Mouse (Mus musculus): ENCODE data around the gene Irak3.

The Irak3 gene

GRCm38 (mm10) chr10:120193255-120193654, 8.7 kb downstream of the Irak3 start:
- Histone ChIP-seq H3K4me3 (replicated peaks; ENCODE audit: low read length) (0 out of 2 replicates have a peak overlapping the region, but pooled peaks have one; percentile 7), H3K36me3 (ENCODE audit: insufficient read depth, low read length) (no peaks in the 10 kb centered on the region), H3K27me3 (ENCODE audit: insufficient read depth, low read length) (no peaks in the 10 kb centered on the region), H3K9me3 (ENCODE audit: low read length) (no peaks in the 10 kb centered on the region), H3K4me1 (replicated peaks; ENCODE audit: low read depth, low read length) (peaks cover 38% of the 10 kb centered on the region)
- no peak for TF ChIP-seq NANOG (IDR thresholded peaks at IDR 0.05; ENCODE audit: borderline replicate concordance, low read length)
- TF ChIP-seq POU5F1 (IDR thresholded peaks at IDR 0.05; ENCODE audit: borderline replicate concordance, low read length) = no peak
- TF ChIP-seq CTCF (conservative IDR thresholded peaks at IDR 0.05; ENCODE audit: low read length) = no peak

GRCm38 (mm10) chr10:120192278-120192677, 9.7 kb downstream of the Irak3 start:
- Histone ChIP-seq H3K9me3 (ENCODE audit: low read length) (no peaks in the 10 kb centered on the region), H3K4me1 (replicated peaks; ENCODE audit: low read depth, low read length) (peaks cover 33% of the 10 kb centered on the region), H3K4me3 (replicated peaks; ENCODE audit: low read length) (no peak overlapping the region), H3K27me3 (ENCODE audit: insufficient read depth, low read length) (no peaks in the 10 kb centered on the region), H3K36me3 (ENCODE audit: insufficient read depth, low read length) (no peaks in the 10 kb centered on the region)
- TF ChIP-seq POU5F1 (IDR thresholded peaks at IDR 0.05; ENCODE audit: borderline replicate concordance, low read length) (no peak), NANOG (IDR thresholded peaks at IDR 0.05; ENCODE audit: borderline replicate concordance, low read length) (no peak), CTCF (conservative IDR thresholded peaks at IDR 0.05; ENCODE audit: low read length) (no peak)

DNA sequence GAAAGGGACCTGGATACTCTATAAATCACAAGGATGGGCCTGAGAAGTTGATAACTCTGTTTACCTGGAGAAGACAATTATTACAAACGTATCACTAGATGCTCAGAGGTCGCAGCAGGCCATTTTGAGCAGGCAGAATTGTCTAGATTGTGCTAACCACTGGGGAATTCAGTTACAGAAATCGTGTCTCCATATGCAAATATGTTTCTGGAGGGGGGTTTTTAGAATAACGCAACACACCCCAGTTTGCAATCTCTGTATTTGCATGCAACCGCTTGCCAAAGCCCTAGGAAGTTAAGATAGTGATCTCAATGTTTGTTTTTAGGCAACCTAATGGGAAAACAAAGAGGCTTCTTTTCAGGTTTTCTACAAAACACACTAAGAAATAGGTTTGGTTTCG, 10.8 kb downstream of the Irak3 start:
- peaks cover 30% of the 10 kb centered on the region for H3K4me1 ChIP-seq (replicated peaks; ENCODE audit: low read depth, low read length)
- no peak overlapping the region for H3K4me3 ChIP-seq (replicated peaks; ENCODE audit: low read length)
- no peak for TF ChIP-seq NANOG (IDR thresholded peaks at IDR 0.05; ENCODE audit: borderline replicate concordance, low read length)
- H3K36me3 ChIP-seq (ENCODE audit: insufficient read depth, low read length) = no peaks in the 10 kb centered on the region
- H3K9me3 ChIP-seq (ENCODE audit: low read length) = no peaks in the 10 kb centered on the region; the same call in 1 of the 2 replicates
- no peaks in the 10 kb centered on the region for H3K27me3 ChIP-seq (ENCODE audit: insufficient read depth, low read length)

- Histone ChIP-seq H3K36me3 (ENCODE audit: insufficient read depth, low read length) (no peaks in the 10 kb centered on the region), H3K4me3 (replicated peaks; ENCODE audit: low read length) (no peak overlapping the region), H3K4me1 (replicated peaks; ENCODE audit: low read depth, low read length) (peaks cover 30% of the 10 kb centered on the region), H3K27me3 (ENCODE audit: insufficient read depth, low read length) (no peaks in the 10 kb centered on the region), H3K9me3 (ENCODE audit: low read length) (no peaks in the 10 kb centered on the region; the same call in 1 of the 2 replicates)
- no peak for TF ChIP-seq NANOG (IDR thresholded peaks at IDR 0.05; ENCODE audit: borderline replicate concordance, low read length)
- no peak for TF ChIP-seq CTCF (conservative IDR thresholded peaks at IDR 0.05; ENCODE audit: low read length)
- no peak for TF ChIP-seq POU5F1 (IDR thresholded peaks at IDR 0.05; ENCODE audit: borderline replicate concordance, low read length)
Observed at GRCm38 (mm10) chr10:120189782-120190181, 12.1 kb downstream of the Irak3 start.

GRCm38 (mm10) chr10:120189276-120189675, 12.7 kb downstream of the Irak3 start:
- H3K36me3 ChIP-seq (ENCODE audit: insufficient read depth, low read length) = no peaks in the 10 kb centered on the region
- H3K4me3 ChIP-seq (replicated peaks; ENCODE audit: low read length) = no peak overlapping the region
- H3K9me3 ChIP-seq (ENCODE audit: low read length) = no peaks in the 10 kb centered on the region; the same call in 1 of the 2 replicates
- no peaks in the 10 kb centered on the region for H3K27me3 ChIP-seq (ENCODE audit: insufficient read depth, low read length)
- TF ChIP-seq CTCF (conservative IDR thresholded peaks at IDR 0.05; ENCODE audit: low read length) (no peak), NANOG (IDR thresholded peaks at IDR 0.05; ENCODE audit: borderline replicate concordance, low read length) (no peak), POU5F1 (IDR thresholded peaks at IDR 0.05; ENCODE audit: borderline replicate concordance, low read length) (no peak)
- H3K4me1 ChIP-seq (replicated peaks; ENCODE audit: low read depth, low read length) = peaks cover 30% of the 10 kb centered on the region

GRCm38 (mm10) chr10:120188513-120188912, 13.4 kb downstream of the Irak3 start:
- Histone ChIP-seq H3K27me3 (ENCODE audit: insufficient read depth, low read length) (no peaks in the 10 kb centered on the region), H3K4me1 (replicated peaks; ENCODE audit: low read depth, low read length) (peaks cover 30% of the 10 kb centered on the region), H3K36me3 (ENCODE audit: insufficient read depth, low read length) (no peaks in the 10 kb centered on the region), H3K4me3 (replicated peaks; ENCODE audit: low read length) (no peak overlapping the region), H3K9me3 (ENCODE audit: low read length) (no peaks in the 10 kb centered on the region; the same call in 1 of the 2 replicates)
- no peak for TF ChIP-seq CTCF (conservative IDR thresholded peaks at IDR 0.05; ENCODE audit: low read length)
- no peak for TF ChIP-seq POU5F1 (IDR thresholded peaks at IDR 0.05; ENCODE audit: borderline replicate concordance, low read length)
- TF ChIP-seq NANOG (IDR thresholded peaks at IDR 0.05; ENCODE audit: borderline replicate concordance, low read length) = no peak

DNA sequence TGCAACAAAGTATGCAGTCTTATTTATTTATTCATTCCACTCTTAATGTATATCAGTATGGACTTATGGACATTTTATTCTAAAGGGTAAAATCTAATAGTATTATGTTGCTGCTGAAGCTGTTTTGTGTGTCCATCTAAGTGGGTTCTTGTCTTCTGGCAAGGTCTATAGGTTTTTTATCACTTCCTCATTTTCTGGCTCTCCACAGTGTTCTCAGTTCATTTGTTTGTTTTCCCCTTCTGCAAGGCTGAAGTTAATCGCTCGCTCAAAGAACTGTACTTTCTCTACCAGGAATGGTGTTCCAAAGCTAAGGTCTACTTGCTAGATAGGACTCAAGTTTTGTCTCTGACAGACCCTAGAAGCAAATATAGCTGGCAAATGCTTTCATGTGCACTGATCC, 18.6 kb downstream of the Irak3 start:
- H3K36me3 ChIP-seq (ENCODE audit: insufficient read depth, low read length) = 0 out of 2 replicates have a peak, but pooled peaks cover under 1% of the 10 kb centered on the region
- TF ChIP-seq CTCF (conservative IDR thresholded peaks at IDR 0.05; ENCODE audit: low read length) (no peak), POU5F1 (IDR thresholded peaks at IDR 0.05; ENCODE audit: borderline replicate concordance, low read length) (no peak), NANOG (IDR thresholded peaks at IDR 0.05; ENCODE audit: borderline replicate concordance, low read length) (no peak)
- H3K9me3 ChIP-seq (ENCODE audit: low read length) = peaks cover 9% of the 10 kb centered on the region
- no peak overlapping the region for H3K4me3 ChIP-seq (replicated peaks; ENCODE audit: low read length)
- H3K27me3 ChIP-seq (ENCODE audit: insufficient read depth, low read length) = no peaks in the 10 kb centered on the region
- H3K4me1 ChIP-seq (replicated peaks; ENCODE audit: low read depth, low read length) = no peaks in the 10 kb centered on the region

DNA sequence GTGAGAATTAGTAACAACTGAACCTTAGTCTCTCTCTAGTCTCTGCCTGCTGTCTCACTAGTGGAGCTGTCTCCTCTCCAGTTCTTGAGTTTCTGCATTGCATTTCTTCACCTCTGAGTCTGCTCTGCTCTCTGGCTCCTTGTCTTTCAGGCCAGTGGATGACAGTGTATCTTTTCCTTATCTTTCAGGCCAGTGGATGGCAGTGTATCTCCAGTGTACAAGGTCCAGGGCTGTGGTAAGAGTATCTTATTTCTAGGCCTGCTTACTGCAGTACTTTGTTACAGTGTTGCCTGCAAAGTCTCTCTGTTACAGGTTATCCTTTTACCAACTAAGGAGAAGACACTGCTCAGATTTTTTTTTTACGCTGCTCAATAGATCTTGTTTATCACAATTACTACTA, 19.0 kb downstream of the Irak3 start:
- H3K36me3 ChIP-seq (ENCODE audit: insufficient read depth, low read length) = 0 out of 2 replicates have a peak, but pooled peaks cover 3% of the 10 kb centered on the region
- H3K9me3 ChIP-seq (ENCODE audit: low read length) = peaks cover 11% of the 10 kb centered on the region

DNA sequence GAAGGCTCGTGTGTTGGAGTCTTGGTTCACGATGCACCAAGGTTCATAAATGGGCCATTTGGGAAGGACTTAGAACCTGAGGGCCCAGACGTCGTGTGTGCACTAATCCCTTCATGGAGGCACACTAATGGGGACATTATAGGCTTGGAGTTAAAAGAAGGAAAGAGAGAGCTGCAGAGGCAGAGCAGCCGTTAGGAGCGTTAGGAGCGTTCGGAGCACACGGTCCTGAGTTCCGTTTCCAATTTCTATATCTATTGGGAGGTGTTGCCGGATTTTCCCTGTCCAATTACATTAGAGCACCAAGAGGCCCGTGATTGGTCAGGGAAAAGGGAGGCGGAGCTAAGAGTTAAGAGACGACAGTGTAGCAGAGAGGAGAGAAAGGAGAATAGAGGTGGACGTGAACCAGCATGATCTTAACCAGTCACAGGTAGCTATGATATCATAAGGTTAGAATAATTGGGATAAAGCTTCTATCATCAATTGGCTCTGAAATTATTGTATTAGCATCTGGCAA, 27.7 kb downstream of the Irak3 start:
- peaks cover 6% of the 10 kb centered on the region; the same call in 1 of the 2 replicates for H3K4me1 ChIP-seq (replicated peaks; ENCODE audit: low read depth, low read length)
- no peaks in the 10 kb centered on the region for H3K27me3 ChIP-seq (ENCODE audit: insufficient read depth, low read length)
- peaks cover 48% of the 10 kb centered on the region for H3K9me3 ChIP-seq (ENCODE audit: low read length)
- TF ChIP-seq POU5F1 (IDR thresholded peaks at IDR 0.05; ENCODE audit: borderline replicate concordance, low read length) (no peak), NANOG (IDR thresholded peaks at IDR 0.05; ENCODE audit: borderline replicate concordance, low read length) (no peak), CTCF (conservative IDR thresholded peaks at IDR 0.05; ENCODE audit: low read length) (no peak)
- H3K4me3 ChIP-seq (replicated peaks; ENCODE audit: low read length) = no peak overlapping the region
- H3K36me3 ChIP-seq (ENCODE audit: insufficient read depth, low read length) = peaks cover 38% of the 10 kb centered on the region

More for the DNA sequence above, 19.0 kb downstream of the Irak3 start:
- Histone ChIP-seq H3K4me3 (replicated peaks; ENCODE audit: low read length) (no peak overlapping the region), H3K4me1 (replicated peaks; ENCODE audit: low read depth, low read length) (no peaks in the 10 kb centered on the region), H3K27me3 (ENCODE audit: insufficient read depth, low read length) (no peaks in the 10 kb centered on the region)
- TF ChIP-seq NANOG (IDR thresholded peaks at IDR 0.05; ENCODE audit: borderline replicate concordance, low read length) = no peak
- no peak for TF ChIP-seq CTCF (conservative IDR thresholded peaks at IDR 0.05; ENCODE audit: low read length)
- TF ChIP-seq POU5F1 (IDR thresholded peaks at IDR 0.05; ENCODE audit: borderline replicate concordance, low read length) = no peak
